Mouse (Mus musculus) thymus, postnatal 0 days (tissue): ENCODE data around the gene Tead4. TPM values are rescaled to one million over a fixed set of nuclear protein-coding genes. Genes with fewer than 3 reads are reported as not detected.

Experiments used
- DNase-seq: peaks from one replicate; pipeline ENCODE4 v3.0.0-alpha.2; 2015; ENCODE audit warnings: low spot score
- polyA plus RNA-seq: library from polyadenylated mRNA; unstranded; fragments of >200 nt; fragmentation: Nextera tagmentation; extraction: Ambion mirVana; gene quantifications from 2 replicates; pipeline ENCODE4 v1.2.1, GENCODE M21; 2015

Tead4 gene
- polyA plus RNA-seq, 1 experiment from 2014 or later, result 0.36 TPM

GRCm38 (mm10) chr6:128295876-128296749 lies 4.5 kb downstream of the Tead4 start:
- DNase-seq, result no peak

GRCm38 (mm10) chr6:128291284-128291683 lies 9.3 kb downstream of the Tead4 start:
- DNase-seq, result no peak

- no peak for DNase-seq
Observed at GRCm38 (mm10) chr6:128288681-128289080, 11.9 kb downstream of the Tead4 start.

- DNase-seq, result no peak
Observed at GRCm38 (mm10) chr6:128285792-128286430, 14.7 kb downstream of the Tead4 start.

GRCm38 (mm10) chr6:128282126-128282525 lies 18.5 kb downstream of the Tead4 start:
- DNase-seq, result no peak

GRCm38 (mm10) chr6:128280472-128281145 lies 20.0 kb downstream of the Tead4 start:
- DNase-seq, result no peak

GRCm38 (mm10) chr6:128279608-128280007 lies 21.0 kb downstream of the Tead4 start:
- DNase-seq, result no peak

GRCm38 (mm10) chr6:128279099-128279498 lies 21.5 kb downstream of the Tead4 start:
- DNase-seq, result no peak

GRCm38 (mm10) chr6:128277132-128278085 lies 23.2 kb downstream of the Tead4 start:
- no peak for DNase-seq

GRCm38 (mm10) chr6:128276349-128276748 lies 24.3 kb downstream of the Tead4 start:
- DNase-seq, result no peak

- DNase-seq, result no peak
Observed at GRCm38 (mm10) chr6:128275506-128276064, 25.0 kb downstream of the Tead4 start.

GRCm38 (mm10) chr6:128273507-128273906 lies 27.1 kb downstream of the Tead4 start:
- no peak for DNase-seq

GRCm38 (mm10) chr6:128272754-128273153 lies 27.9 kb downstream of the Tead4 start:
- DNase-seq, result no peak

- no peak for DNase-seq
Observed at GRCm38 (mm10) chr6:128269850-128270249, 30.8 kb downstream of the Tead4 start.

- no peak for DNase-seq
Observed at GRCm38 (mm10) chr6:128264870-128265526, 35.6 kb downstream of the Tead4 start.

GRCm38 (mm10) chr6:128261486-128261885 lies 39.1 kb downstream of the Tead4 start:
- DNase-seq, result no peak

- DNase-seq, result no peak
Observed at GRCm38 (mm10) chr6:128259252-128259651, 41.4 kb downstream of the Tead4 start.

- DNase-seq, result no peak
Observed at GRCm38 (mm10) chr6:128255941-128256340, 44.7 kb downstream of the Tead4 start.

GRCm38 (mm10) chr6:128255292-128255691 lies 45.3 kb downstream of the Tead4 start:
- no peak for DNase-seq

- no peak for DNase-seq
Observed at GRCm38 (mm10) chr6:128254551-128254950, 46.1 kb downstream of the Tead4 start.
